Mouse (Mus musculus) left cerebral cortex, adult 2 months (tissue): ENCODE measurements around the gene Stim1. TPM values are rescaled to one million over a fixed set of nuclear protein-coding genes. Genes with fewer than 3 reads are reported as not detected.

ENCODE experiments used
- DNase-seq, 2 experiments: peaks; one replicate each; pipeline ENCODE4 v3.0.0; 2021 to 2022; ENCODE audit warnings: low spot score in 2 of 2, mixed read lengths in 1 of 2; ENCODE audit errors: extremely low spot score in 1 of 2
- H3K27ac ChIP-seq: fragments of 200-600 bp; 2 replicates; pipeline ENCODE4 v1.8.1; 2022
- H3K4me3 ChIP-seq: fragments of 200-600 bp; 2 replicates; pipeline ENCODE4 v1.8.1; 2022
- CTCF ChIP-seq: fragments of 200-600 bp; IDR thresholded peaks from 2 replicates; pipeline ENCODE4 v1.8.1; 2022; ENCODE audit warnings: antibody characterized with exemption, mild to moderate bottlenecking, moderate library complexity
- intact Hi-C: fragments of 180-260 bp; cut with DNase I; formaldehyde crosslinking; loops from one replicate; pipeline ENCODE4 v1.15.1; 2025
- long read RNA-seq, 2 experiments: library from polyadenylated mRNA; stranded (forward); transcript quantifications; one replicate each; pipeline ENCODE4 v2.0.0; 2021; ENCODE audit warnings: borderline mapping rate in 2 of 2
- total RNA-seq, 2 experiments: library from RNA; stranded (reverse); gene quantifications; 2 replicates each; pipeline ENCODE4 v1.2.3; 2021

Stim1 gene
- 10 to 100 TPM; 79.9 to 85.5 TPM for total RNA-seq
- long read RNA-seq, experiment 1, full-length matches to known transcripts, result 43 of 65 reads
- long read RNA-seq, experiment 1, partial matches to known transcripts, result 12 of 65 reads
- long read RNA-seq, experiment 1, other reads (novel, unspliced or antisense), result 10 of 65 reads
- long read RNA-seq, experiment 2, full-length matches to known transcripts, result 30 of 44 reads
- long read RNA-seq, experiment 2, partial matches to known transcripts, result 4 of 44 reads
- long read RNA-seq, experiment 2, other reads (novel, unspliced or antisense), result 10 of 44 reads

- peak within 1 kb of the TSS; percentile 89 for H3K27ac ChIP-seq
- peak; percentile 55 to 62 for DNase-seq
- H3K4me3 ChIP-seq, result peak within 1 kb of the TSS; percentile 100
- no peak for TF ChIP-seq CTCF
- intact Hi-C loops, result loop anchor here (1.0 to 5.0 kb wide), 3 partner anchors 85 to 150 kb away; no protein-coding TSS in a partner anchor
Measured at GRCm38 (mm10) chr7:102267601-102268394, at the start of gene Stim1. Gene Stim1 (plus strand): TSS chr7:102267806.

- no peak for TF ChIP-seq CTCF
- no peak for DNase-seq
- intact Hi-C loops, result loop anchor here (1.0 to 5.0 kb wide), 3 partner anchors 12 to 40 kb away; partner anchors contain the start of genes Nup98 and Pgap2
- no peak overlapping the region for H3K27ac ChIP-seq
- H3K4me3 ChIP-seq, result no peak overlapping the region
Measured at GRCm38 (mm10) chr7:102221899-102222298, 45.7 kb upstream of the Stim1 start.

- Histone ChIP-seq H3K4me3 (peak overlapping the region; percentile 76), H3K27ac (peak overlapping the region; percentile 83)
- peak; percentile 40 for TF ChIP-seq CTCF
- no peak for DNase-seq
- intact Hi-C loops, result loop anchor here (1.0 to 5.0 kb wide), 3 partner anchors 12 to 40 kb away; partner anchors contain the start of genes Nup98 and Pgap2
Measured at GRCm38 (mm10) chr7:102222336-102222735, 45.3 kb upstream of the Stim1 start.

GRCm38 (mm10) chr7:102222830-102223556 is 44.6 kb upstream of the Stim1 start:
- H3K27ac ChIP-seq, result peak overlapping the region; percentile 83
- H3K4me3 ChIP-seq, result peak overlapping the region; percentile 76
- intact Hi-C loops, result loop anchor here (1.0 to 5.0 kb wide), 3 partner anchors 13 to 41 kb away; partner anchors contain the start of genes Nup98 and Pgap2
- TF ChIP-seq CTCF, result no peak
- peak; percentile 60 to 66 for DNase-seq

GRCm38 (mm10) chr7:102223883-102224738 is 43.5 kb upstream of the Stim1 start:
- intact Hi-C loops, result loop anchor here (5.0 kb wide), 1 partner anchor 42 kb away; no protein-coding TSS in a partner anchor
- no peak overlapping the region for H3K27ac ChIP-seq

GRCm38 (mm10) chr7:102226051-102226450 is 41.6 kb upstream of the Stim1 start:
- no peak overlapping the region for H3K27ac ChIP-seq
- no peak for TF ChIP-seq CTCF
- no peak overlapping the region for H3K4me3 ChIP-seq
- intact Hi-C loops, result no loop called here
- no peak for DNase-seq

More at GRCm38 (mm10) chr7:102223883-102224738, 43.5 kb upstream of the Stim1 start:
- no peak for DNase-seq
- TF ChIP-seq CTCF, result no peak
- H3K4me3 ChIP-seq, result no peak overlapping the region

GRCm38 (mm10) chr7:102228049-102228670 is 39.4 kb upstream of the Stim1 start:
- no peak for TF ChIP-seq CTCF
- H3K27ac ChIP-seq, result no peak overlapping the region

GRCm38 (mm10) chr7:102229814-102230213 is 37.8 kb upstream of the Stim1 start:
- Histone ChIP-seq H3K4me3 (no peak overlapping the region), H3K27ac (no peak overlapping the region)
- DNase-seq, result no peak
- intact Hi-C loops, result no loop called here
- no peak for TF ChIP-seq CTCF

More at GRCm38 (mm10) chr7:102228049-102228670, 39.4 kb upstream of the Stim1 start:
- no peak for DNase-seq
- H3K4me3 ChIP-seq, result no peak overlapping the region
- intact Hi-C loops, result no loop called here

GRCm38 (mm10) chr7:102233059-102233458 is 34.5 kb upstream of the Stim1 start:
- no peak overlapping the region for H3K27ac ChIP-seq
- intact Hi-C loops, result no loop called here
- no peak for TF ChIP-seq CTCF
- no peak for DNase-seq
- no peak overlapping the region for H3K4me3 ChIP-seq

GRCm38 (mm10) chr7:102238686-102239286 is 28.8 kb upstream of the Stim1 start:
- DNase-seq, result no peak
- no peak for TF ChIP-seq CTCF
- Histone ChIP-seq H3K27ac (peak overlapping the region; percentile 19; the same call in 1 of the 2 replicates), H3K4me3 (no peak overlapping the region)
- intact Hi-C loops, result no loop called here
